Mouse (Mus musculus): ENCODE results near the gene Mast4.

Gene Mast4

GRCm38 (mm10) chr13:102865971-102866724 is 468.1 kb downstream of the Mast4 start:
- DNase-seq (ENCODE audit: low spot score in 2 of 2) = peak in 1 of 2 experiments; percentile 49

- no peak for DNase-seq (ENCODE audit: low spot score in 2 of 2)
These were observed 468.8 kb downstream of the Mast4 start for GRCm38 (mm10) chr13:102865494-102865893.

GRCm38 (mm10) chr13:102864840-102865239 is 469.5 kb downstream of the Mast4 start:
- DNase-seq (ENCODE audit: low spot score in 2 of 2) = no peak

GRCm38 (mm10) chr13:102864079-102864478 is 470.2 kb downstream of the Mast4 start:
- DNase-seq (ENCODE audit: low spot score in 2 of 2) = no peak

- no peak for DNase-seq (ENCODE audit: low spot score in 2 of 2)
These were observed 471.3 kb downstream of the Mast4 start for GRCm38 (mm10) chr13:102862981-102863380.

GRCm38 (mm10) chr13:102862397-102862796 is 471.9 kb downstream of the Mast4 start:
- DNase-seq (ENCODE audit: low spot score in 2 of 2) = no peak

- DNase-seq (ENCODE audit: low spot score in 2 of 2) = no peak
These were observed 473.6 kb downstream of the Mast4 start for GRCm38 (mm10) chr13:102860733-102861132.

- DNase-seq (ENCODE audit: low spot score in 2 of 2) = no peak
These were observed 474.2 kb downstream of the Mast4 start for GRCm38 (mm10) chr13:102860135-102860534.

GRCm38 (mm10) chr13:102857539-102857838 is 476.8 kb downstream of the Mast4 start:
- DNase-seq (ENCODE audit: low spot score in 2 of 2) = no peak

GRCm38 (mm10) chr13:102856821-102857538 is 477.3 kb downstream of the Mast4 start:
- no peak for DNase-seq (ENCODE audit: low spot score in 2 of 2)

- DNase-seq (ENCODE audit: low spot score in 2 of 2) = no peak
These were observed 481.4 kb downstream of the Mast4 start for GRCm38 (mm10) chr13:102852865-102853264.

- DNase-seq (ENCODE audit: low spot score in 2 of 2) = no peak
These were observed 483.0 kb downstream of the Mast4 start for GRCm38 (mm10) chr13:102851253-102851652.

GRCm38 (mm10) chr13:102850594-102850993 is 483.7 kb downstream of the Mast4 start:
- DNase-seq (ENCODE audit: low spot score in 2 of 2) = no peak

- DNase-seq (ENCODE audit: low spot score in 2 of 2) = peak in 1 of 2 experiments; percentile 28
These were observed 485.2 kb downstream of the Mast4 start for GRCm38 (mm10) chr13:102849068-102849467.

- no peak for DNase-seq (ENCODE audit: low spot score in 2 of 2)
These were observed 487.8 kb downstream of the Mast4 start for GRCm38 (mm10) chr13:102846473-102846872.

GRCm38 (mm10) chr13:102842715-102843114 is 491.6 kb downstream of the Mast4 start:
- no peak for DNase-seq (ENCODE audit: low spot score in 2 of 2)

- DNase-seq (ENCODE audit: low spot score in 2 of 2) = no peak
These were observed 492.1 kb downstream of the Mast4 start for GRCm38 (mm10) chr13:102842237-102842636.

GRCm38 (mm10) chr13:102839741-102840482 is 494.4 kb downstream of the Mast4 start:
- DNase-seq (ENCODE audit: low spot score in 2 of 2) = no peak

- DNase-seq (ENCODE audit: low spot score in 2 of 2) = no peak
These were observed 496.9 kb downstream of the Mast4 start for GRCm38 (mm10) chr13:102837427-102837826.

GRCm38 (mm10) chr13:102835336-102835735 is 499.0 kb downstream of the Mast4 start:
- no peak for DNase-seq (ENCODE audit: low spot score in 2 of 2)

GRCm38 (mm10) chr13:102818287-102818686 is 516.0 kb downstream of the Mast4 start:
- no peak for DNase-seq (ENCODE audit: low spot score in 2 of 2)

- no peak for DNase-seq (ENCODE audit: low spot score in 2 of 2)
These were observed 517.6 kb downstream of the Mast4 start for GRCm38 (mm10) chr13:102816689-102817088.

- no peak for DNase-seq (ENCODE audit: low spot score in 2 of 2)
These were observed 519.1 kb downstream of the Mast4 start for GRCm38 (mm10) chr13:102815158-102815557.
